Mouse (Mus musculus) forebrain, embryonic 10.5 days (tissue): ENCODE measurements around the gene Dhrs7. TPM values are rescaled to one million over a fixed set of nuclear protein-coding genes. Genes with fewer than 3 reads are reported as not detected.

Source experiments
- DNase-seq: peaks from one replicate; pipeline ENCODE4 v3.0.0-alpha.2; 2017; ENCODE audit warnings: low spot score; ENCODE audit errors: extremely low spot score
- H3K27ac ChIP-seq: fragments of 300-500 bp; sonication (generic); 2 replicates; pipeline ENCODE4 v1.5.1; 2016; ENCODE audit warnings: mild to moderate bottlenecking
- H3K27me3 ChIP-seq: fragments of 300-500 bp; sonication (generic); 2 replicates; pipeline ENCODE4 v1.6.1; 2016; ENCODE audit warnings: mild to moderate bottlenecking; ENCODE audit not compliant: poor library complexity, severe bottlenecking
- H3K36me3 ChIP-seq: fragments of 300-500 bp; sonication (generic); replicated peaks from 2 replicates; pipeline ENCODE4 v1.6.1; 2016; ENCODE audit warnings: mild to moderate bottlenecking, moderate library complexity
- H3K4me1 ChIP-seq: fragments of 300-500 bp; sonication (generic); 2 replicates; pipeline ENCODE4 v1.6.1; 2016
- H3K4me3 ChIP-seq: fragments of 300-500 bp; sonication (generic); 2 replicates; pipeline ENCODE4 v1.5.1; 2016; ENCODE audit warnings: mild to moderate bottlenecking, moderate library complexity
- H3K9me3 ChIP-seq: fragments of 300-500 bp; sonication (generic); 2 replicates; pipeline ENCODE4 v1.6.1; 2016; ENCODE audit warnings: mild to moderate bottlenecking, moderate library complexity
- WGBS: fragments of 180-500 bp; shearing (Covaris S2); methylation state at CpG from one replicate; pipeline ENCODE4 v1.1.7; 2016; 5-methylcytosine and 5-hydroxymethylcytosine counted together
- polyA plus RNA-seq: library from polyadenylated mRNA; unstranded; fragments of >200 nt; fragmentation: Nextera tagmentation; extraction: Ambion mirVana; gene quantifications from 2 replicates; pipeline ENCODE4 v1.2.1, GENCODE M21; 2016

Gene Dhrs7
- polyA plus RNA-seq, 1 experiment from 2014 or later: 6.6 TPM

- H3K4me3 ChIP-seq: no peak overlapping the region
- WGBS: 87% methylated on average over 3 of the region's 3 CpGs
- H3K36me3 ChIP-seq: no peaks in the 10 kb centered on the region
- no peaks in the 10 kb centered on the region for H3K4me1 ChIP-seq
- no peak overlapping the region for H3K27ac ChIP-seq
- H3K27me3 ChIP-seq: no peaks in the 10 kb centered on the region
- DNase-seq: no peak
- H3K9me3 ChIP-seq: peaks cover 44% of the 10 kb centered on the region
Observed at GRCm38 (mm10) chr12:72638025-72638424, 26.7 kb downstream of the Dhrs7 start.

DNA sequence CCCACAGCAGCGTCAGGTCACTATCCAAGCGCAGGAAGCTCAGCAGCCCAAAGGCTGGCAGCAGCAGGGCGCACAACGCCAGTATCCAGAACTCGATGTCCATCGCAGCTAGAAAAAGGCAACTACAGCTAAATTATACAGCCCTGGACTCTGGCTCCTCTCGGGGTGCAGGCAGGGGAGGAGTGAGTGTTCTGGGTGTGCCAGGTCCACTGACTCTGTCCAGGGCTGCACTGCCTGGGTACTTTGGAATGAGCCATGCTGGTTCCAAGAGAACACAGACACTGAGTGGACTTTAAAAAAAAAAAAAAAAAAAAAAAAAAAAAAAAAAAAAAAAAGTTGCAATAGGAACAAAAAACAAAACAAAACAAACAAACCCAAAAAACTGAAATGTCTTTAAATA is 36.0 kb downstream of the Dhrs7 start:
- DNase-seq: no peak
- Histone ChIP-seq H3K4me3 (no peak overlapping the region), H3K27ac (no peak overlapping the region), H3K36me3 (no peaks in the 10 kb centered on the region), H3K27me3 (no peaks in the 10 kb centered on the region), H3K9me3 (no peaks in the 10 kb centered on the region; the same call in 1 of the 2 replicates), H3K4me1 (no peaks in the 10 kb centered on the region)
- WGBS: 92% methylated on average over 7 of the region's 7 CpGs

- DNase-seq: no peak
- H3K27ac ChIP-seq: no peak overlapping the region
- 81% methylated on average over 5 of the region's 5 CpGs for WGBS
- no peak overlapping the region for H3K4me3 ChIP-seq
- H3K27me3 ChIP-seq: no peaks in the 10 kb centered on the region
- no peaks in the 10 kb centered on the region for H3K9me3 ChIP-seq
- H3K4me1 ChIP-seq: no peaks in the 10 kb centered on the region
- H3K36me3 ChIP-seq: no peaks in the 10 kb centered on the region
Observed at GRCm38 (mm10) chr12:72622853-72623496, 41.7 kb downstream of the Dhrs7 start.

GRCm38 (mm10) chr12:72621441-72621840 is 43.3 kb downstream of the Dhrs7 start:
- Histone ChIP-seq H3K4me1 (no peaks in the 10 kb centered on the region), H3K9me3 (no peaks in the 10 kb centered on the region), H3K27me3 (no peaks in the 10 kb centered on the region), H3K4me3 (no peak overlapping the region), H3K27ac (no peak overlapping the region), H3K36me3 (no peaks in the 10 kb centered on the region)
- 89% methylated on average over 1 of the region's 1 CpGs for WGBS
- no peak for DNase-seq

- Histone ChIP-seq H3K27me3 (no peaks in the 10 kb centered on the region), H3K27ac (no peak overlapping the region), H3K4me3 (no peak overlapping the region), H3K4me1 (no peaks in the 10 kb centered on the region), H3K9me3 (no peaks in the 10 kb centered on the region), H3K36me3 (no peaks in the 10 kb centered on the region)
- DNase-seq: no peak
- 94% methylated on average over 7 of the region's 7 CpGs for WGBS
Observed at GRCm38 (mm10) chr12:72620856-72621255, 43.9 kb downstream of the Dhrs7 start.

DNA sequence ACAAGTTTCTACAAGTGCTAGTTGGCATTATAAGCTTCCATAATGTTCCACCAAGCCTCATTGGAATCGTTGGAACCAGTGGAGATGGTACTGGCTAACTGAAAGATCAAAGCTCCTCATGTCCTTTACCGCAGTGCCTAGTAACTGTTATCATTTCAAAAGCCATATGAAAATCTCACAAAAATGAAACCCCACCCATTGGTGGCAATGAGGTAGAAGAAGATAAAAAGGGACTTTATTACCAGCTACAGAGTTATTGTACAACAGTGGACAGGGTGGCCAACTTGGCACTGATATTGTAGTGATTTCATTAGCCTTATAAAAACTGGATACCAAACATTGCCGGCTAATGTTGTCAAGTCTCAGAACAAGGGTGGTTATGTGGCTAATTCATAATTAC is 52.7 kb downstream of the Dhrs7 start:
- no peak overlapping the region for H3K4me3 ChIP-seq
- no peaks in the 10 kb centered on the region for H3K27me3 ChIP-seq
- H3K9me3 ChIP-seq: no peaks in the 10 kb centered on the region
- H3K4me1 ChIP-seq: no peaks in the 10 kb centered on the region
- no peaks in the 10 kb centered on the region for H3K36me3 ChIP-seq
- no peak for DNase-seq
- no peak overlapping the region for H3K27ac ChIP-seq
- WGBS: 93% methylated on average over 3 of the region's 3 CpGs

Other genes starting within 250 kb of the Dhrs7 start
- gene Lrrc9, start 223.0 kb downstream of the Dhrs7 start, polyA plus RNA-seq: 1.4 and 1.8 TPM in 2 replicates
- 13.4 and 14.4 TPM in 2 replicates for gene Pcnx4, start 128.5 kb downstream of the Dhrs7 start, polyA plus RNA-seq
- gene Gm4756, start 15.2 kb downstream of the Dhrs7 start, polyA plus RNA-seq: not detected in 2 replicates
- 32.8 and 39.6 TPM in 2 replicates for gene Ppm1a, start 92.5 kb upstream of the Dhrs7 start, polyA plus RNA-seq